Mouse (Mus musculus): ENCODE measurements around the gene Nr4a3.

Gene Nr4a3

DNA sequence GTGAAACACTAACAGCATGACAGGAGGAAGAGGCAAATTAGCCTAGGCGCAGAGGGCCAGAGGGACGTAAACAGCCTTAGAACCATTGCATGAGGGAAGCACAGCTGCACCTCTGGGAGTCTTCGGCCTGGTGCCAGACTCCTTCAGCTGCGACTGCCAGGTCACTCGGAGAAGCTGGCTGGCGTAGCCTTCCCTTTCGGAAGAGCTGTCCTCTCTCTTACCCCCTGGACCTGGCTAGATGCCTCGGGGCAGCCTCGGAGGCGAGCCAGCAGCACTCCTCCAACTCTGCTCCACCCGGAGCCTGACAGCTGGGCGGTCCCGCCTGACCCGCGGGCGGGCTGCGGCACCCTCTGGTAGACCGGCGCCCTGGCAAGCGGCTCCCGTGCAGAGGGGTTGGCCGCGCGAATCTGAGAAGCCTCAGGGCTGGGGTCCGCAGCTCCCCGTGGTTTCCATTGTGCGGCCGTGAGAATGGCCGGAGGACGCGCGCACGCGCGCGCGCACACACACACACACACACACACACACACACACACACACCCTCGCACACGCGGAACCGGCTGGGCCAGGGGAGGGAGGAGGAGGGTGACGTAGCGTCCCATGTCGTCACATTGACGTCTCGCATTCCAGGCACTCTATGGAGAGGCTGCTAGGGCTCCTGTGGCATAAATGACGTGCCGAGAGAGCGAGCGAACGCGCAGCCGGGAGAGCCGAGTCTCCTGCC is at the start of gene Nr4a3:
Gene Nr4a3, plus strand, starts transcription at position 663 of the 721 bp plus-strand sequence.
- peak; percentile 84 to 85 for DNase-seq

GRCm38 (mm10) chr4:48002969-48003368 is 42.0 kb upstream of the Nr4a3 start:
- no peak for DNase-seq

DNA sequence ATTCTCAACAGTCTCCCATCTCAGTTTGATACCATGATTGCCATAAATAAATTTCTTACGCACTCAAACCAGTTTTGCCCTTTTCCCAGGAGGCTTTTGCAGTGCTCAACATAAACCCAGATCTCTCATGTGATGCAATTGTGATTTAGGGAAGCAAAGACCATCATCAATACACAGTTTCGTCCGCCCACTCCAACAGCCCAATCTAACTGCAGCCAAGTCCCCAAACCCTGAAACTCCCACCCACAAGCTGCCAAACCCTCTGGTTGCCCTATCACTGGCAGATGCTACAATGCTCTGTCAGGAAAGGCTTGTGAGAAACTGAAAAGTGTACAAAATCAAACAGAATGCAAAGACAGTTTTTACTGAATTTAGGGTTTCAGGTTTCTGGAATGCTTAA is 41.5 kb upstream of the Nr4a3 start:
- no peak for DNase-seq

DNA sequence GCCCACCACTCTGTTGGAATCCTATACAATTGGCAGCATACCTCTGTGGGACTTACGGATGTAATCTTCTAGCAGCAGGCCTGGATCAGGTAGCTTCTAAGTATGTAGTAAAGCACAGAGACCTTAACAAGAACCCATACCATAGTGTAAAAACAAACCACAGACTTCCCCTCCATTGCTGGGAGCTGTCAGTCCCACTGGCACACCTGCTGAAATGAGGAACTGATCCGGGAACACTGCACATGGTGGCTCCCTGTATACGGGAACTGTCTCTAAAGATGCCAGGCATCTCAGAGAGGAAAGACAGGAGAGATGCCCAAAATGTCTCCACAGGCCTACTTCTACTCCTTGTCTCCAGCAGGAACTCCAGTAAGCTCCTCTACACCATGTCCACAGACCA is 38.6 kb upstream of the Nr4a3 start:
- DNase-seq: no peak

GRCm38 (mm10) chr4:48012209-48012608 is 32.7 kb upstream of the Nr4a3 start:
- DNase-seq: peak; percentile 21 to 24

DNA sequence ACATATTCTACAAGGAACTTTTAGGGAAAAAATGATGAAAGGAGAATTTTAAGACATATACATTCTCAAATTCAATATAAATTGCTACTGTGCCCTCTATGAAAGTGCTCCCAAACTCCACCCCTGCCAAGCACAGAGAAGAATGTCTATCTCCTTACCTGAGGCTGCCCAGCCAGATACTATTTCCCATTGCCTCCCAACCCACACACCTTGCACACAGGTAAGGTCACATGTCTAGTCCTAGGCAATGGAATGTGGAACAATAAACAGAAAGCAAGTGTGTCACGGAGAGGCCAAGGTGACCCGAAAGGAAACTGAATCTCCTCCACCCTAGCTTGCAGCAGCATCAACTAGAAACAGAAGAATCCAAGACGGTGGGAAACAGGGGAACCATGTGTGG is 22.0 kb upstream of the Nr4a3 start:
- no peak for DNase-seq

DNA sequence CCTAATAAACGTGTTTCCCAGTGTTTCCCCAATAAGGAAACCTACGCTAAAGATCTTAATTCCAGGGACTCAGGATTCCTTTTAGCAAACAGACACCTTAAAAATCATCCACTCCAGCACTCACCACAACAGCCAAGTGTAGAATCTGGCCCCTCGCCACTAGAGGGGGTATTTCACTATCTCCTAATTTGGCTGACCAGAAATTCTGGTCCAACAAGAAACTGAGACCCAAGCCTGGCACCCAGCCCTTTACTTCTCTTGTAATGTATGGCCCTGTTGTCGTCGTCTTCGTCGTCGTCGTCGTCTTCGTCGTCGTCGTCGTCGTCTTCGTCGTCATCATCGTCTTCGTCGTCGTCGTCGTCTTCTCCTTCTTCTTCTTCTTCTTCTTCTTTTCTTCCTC is 15.3 kb upstream of the Nr4a3 start:
- DNase-seq: peak; percentile 68 to 76

DNA sequence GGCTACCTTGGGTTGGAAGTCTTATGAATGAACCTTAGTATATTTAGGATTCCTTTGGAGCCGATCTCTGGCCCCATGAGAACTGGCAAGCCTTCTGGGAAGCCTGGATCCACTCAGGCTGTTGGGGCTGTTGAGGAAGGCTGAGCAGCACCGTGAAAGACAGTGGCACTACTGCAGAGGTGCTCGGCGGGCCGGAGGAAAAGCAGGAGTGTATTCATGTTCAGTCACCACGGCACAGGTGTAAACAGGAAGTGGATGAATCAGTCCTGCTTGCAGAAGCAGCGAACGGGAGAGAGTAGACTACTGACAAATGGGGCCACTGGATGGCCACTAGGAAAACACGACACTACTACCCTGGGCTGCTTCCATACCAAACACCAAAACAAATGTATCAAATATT is 10.7 kb upstream of the Nr4a3 start:
- no peak for DNase-seq

DNA sequence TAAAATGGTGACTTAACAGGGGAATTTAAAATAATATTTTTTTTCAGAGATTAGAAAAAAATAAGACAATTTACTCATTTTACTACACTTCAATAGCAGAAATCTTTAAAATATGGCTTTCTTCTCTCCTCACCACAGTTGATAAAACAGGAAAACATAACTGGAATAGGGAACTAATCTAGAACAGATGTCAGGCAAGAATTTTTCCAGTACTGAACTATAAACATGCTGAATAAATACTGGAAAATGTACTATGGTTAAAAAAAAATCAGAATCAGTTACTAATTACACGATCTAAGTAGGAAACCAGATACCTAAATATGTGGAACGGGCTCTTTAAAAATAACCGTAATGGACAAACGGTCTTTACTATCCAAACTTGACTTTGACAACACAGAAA is 7.3 kb upstream of the Nr4a3 start:
- no peak for DNase-seq

DNA sequence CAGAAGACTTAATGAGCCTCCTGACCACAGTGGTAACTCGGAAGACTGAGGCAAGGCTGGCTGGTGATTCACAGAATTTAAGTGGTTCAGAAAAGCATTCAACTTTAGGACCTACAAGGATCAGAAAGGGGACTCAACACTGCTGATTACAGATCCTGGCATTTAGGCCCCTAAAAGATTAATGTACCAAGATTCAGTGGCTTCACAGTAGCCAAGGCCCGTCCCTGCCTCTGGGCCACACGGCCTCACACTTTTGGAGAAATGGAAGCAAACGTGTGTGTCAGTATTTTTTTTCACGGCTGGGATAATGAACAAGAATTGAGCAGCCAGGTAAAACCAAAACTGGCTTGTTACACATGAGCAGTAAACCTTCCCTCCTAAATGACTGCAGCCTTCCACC is 6.1 kb upstream of the Nr4a3 start:
- DNase-seq: no peak

DNA sequence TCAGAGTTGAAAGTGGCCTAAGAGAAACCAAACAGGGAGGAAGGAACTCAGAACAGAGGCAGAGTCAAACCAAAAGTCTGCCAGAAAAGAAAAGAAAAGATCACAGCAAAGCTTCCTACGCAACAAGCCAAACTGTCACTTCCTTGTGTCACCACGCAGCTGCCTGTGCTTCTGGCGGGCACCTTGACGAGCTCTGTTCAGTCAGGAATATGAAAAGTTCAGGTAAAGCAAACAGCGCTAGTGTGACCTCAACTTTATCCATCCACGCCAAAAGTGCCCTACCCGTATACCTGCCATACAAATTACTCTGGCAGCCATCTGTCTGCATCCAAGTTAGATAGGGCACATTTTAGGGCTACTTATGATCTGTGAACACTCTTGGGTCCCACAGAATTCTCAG is 5.2 kb upstream of the Nr4a3 start:
- no peak for DNase-seq

GRCm38 (mm10) chr4:48042466-48042785 is 2.5 kb upstream of the Nr4a3 start:
- no peak for DNase-seq

DNA sequence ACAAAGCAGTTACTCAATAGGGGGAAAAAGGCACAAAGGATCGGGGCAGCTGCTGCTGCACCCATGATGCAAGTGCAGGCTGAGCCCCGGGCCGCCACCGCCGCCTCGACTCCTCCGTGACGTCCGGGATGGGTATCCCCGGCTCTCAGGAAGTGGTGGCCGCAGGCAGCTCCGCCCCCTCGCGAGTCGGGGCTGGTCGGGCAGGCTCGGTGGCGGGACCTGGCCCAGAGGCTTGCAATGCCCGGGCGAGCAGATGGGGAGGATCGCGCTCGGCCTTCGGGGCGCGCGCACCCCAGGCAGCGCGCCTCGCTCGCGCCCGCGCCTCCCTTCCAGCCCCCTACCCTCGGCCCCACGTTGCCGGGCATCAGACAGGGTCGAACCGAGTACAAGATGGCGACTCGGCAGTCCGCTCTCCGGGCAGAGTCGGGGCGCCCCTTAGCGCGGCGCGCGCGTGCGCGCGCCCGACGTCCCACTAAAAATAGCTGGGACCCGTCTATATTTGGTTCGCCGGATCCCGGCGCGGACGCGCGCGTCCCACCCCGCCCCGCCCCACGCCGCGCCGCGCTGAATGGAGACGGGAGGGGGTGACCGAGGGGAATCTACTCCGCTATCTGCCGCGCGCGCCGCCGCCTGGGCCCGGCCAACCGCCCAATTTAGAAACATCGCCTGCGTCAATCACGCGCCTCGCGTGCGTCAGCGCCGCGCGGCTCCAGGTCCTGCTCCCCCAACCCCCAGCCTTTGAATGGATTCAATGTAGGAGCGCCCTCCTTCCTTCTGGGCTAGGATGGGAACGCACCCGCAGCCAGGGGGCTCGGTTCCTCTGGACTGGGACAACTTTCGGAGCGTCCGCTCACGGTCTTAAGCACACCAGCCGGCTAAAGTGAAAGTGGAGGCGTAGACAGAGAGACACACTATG is 1.9 kb upstream of the Nr4a3 start:
- peak; percentile 96 for DNase-seq

DNA sequence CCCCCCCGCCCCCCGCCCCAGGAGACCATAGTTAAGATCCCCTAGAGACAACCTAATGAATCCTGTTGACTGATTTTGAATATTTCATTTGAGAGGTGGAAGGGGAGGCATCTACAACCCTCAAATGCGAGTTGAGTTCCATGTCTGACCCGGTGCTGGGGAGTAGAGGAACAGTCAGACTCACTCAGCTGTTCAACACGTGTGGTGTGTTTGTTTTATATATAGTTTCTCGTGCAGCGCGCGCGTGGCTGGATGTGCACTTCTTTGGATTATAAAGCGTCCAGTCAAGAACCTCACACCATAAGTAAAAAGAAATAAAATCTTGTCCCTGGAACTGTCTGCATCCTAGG is 837 bp upstream of the Nr4a3 start:
- peak; percentile 64 to 67 for DNase-seq

GRCm38 (mm10) chr4:48045281-48045720 is 348 bp downstream of the Nr4a3 start:
- no peak for DNase-seq

GRCm38 (mm10) chr4:48045721-48046460 is 938 bp downstream of the Nr4a3 start:
- peak; percentile 69 to 75 for DNase-seq

DNA sequence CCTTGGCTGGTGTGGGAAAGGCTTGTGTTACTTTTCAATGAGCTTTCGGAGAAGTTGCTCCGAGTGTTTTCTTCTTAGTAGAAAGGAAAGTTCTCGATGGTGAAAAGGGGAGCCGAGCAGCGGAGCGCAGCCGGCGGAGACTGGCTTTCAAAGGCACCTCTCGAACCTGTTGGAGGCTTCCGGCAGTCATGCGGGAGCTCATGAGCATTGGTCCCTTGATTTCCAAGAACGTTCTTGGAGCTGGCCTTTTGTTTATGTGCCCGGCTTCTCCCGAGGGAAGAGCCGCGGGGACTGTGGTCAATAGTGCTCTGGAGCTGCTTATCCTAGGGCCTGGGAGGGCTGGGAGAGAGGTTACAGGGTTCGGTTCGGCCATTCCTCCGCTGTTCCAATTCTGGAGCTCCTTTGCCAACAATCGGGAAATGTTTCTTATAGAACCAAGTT is 1.5 kb downstream of the Nr4a3 start:
- DNase-seq: peak; percentile 32 to 43

GRCm38 (mm10) chr4:48047136-48047765 is 2.3 kb downstream of the Nr4a3 start:
- DNase-seq: peak; percentile 53

- DNase-seq: peak; percentile 67 to 69
Measured at GRCm38 (mm10) chr4:48047766-48048371, 2.9 kb downstream of the Nr4a3 start.

DNA sequence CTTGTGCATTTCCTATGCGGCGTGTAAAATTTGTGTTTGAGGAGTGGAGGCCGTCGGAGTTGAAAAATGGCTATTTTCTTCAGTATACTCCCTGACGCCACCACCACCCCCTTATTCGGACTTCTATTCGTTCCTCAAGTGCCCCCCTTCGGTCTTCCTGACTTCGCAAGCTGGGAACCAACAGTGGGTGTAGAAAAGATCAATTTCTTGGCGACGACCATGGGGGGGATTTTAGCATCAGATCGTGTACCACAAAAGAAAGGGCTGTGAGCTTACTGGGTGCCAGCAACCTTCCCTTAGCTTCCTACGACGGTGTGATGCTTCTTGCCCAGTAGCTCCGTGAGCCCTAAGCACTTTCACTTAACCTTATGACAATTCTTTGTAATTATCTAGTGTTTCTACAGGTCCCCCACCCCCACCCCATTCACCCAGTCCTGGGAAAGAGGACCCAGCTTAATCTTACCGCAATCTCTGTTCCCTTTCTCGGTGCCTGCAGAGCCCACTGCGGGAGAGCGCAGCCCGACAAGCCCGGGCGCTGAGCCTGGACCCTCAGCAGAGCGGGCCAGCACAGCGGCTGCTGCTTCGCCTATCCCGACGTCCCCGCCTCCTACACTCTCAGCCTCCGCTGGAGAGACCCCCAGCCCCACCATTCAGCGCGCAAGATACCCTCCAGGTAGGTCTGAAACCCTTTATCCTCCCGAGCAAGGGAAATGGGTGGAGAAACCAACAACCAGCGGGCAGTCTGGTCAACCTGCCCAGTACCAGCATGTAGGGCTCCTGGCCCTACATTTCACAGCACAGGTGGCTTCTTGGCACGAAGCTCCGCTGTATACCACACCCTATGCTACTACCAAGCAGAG is 3.7 kb downstream of the Nr4a3 start:
- peak; percentile 21 to 32 for DNase-seq

GRCm38 (mm10) chr4:48050020-48050419 is 5.1 kb downstream of the Nr4a3 start:
- no peak for DNase-seq

DNA sequence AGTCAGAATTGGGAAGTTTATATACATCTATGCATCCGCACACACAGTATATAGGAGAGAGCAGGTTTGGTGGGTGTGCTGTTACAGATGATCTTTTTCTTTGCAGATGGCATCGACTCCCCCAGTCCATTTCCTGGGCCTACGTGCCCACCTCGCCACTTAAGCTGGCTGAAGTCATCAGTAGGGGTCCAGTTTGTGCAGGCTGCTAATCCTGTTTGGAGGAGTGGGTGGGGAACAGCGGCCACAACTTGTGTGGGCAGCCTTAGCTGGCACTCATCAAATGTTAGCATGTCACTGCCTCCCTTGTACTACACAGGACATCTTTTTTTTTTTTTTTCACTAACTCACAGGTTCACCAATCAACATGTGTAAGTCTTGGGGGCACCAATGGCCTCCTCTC is 5.5 kb downstream of the Nr4a3 start:
- DNase-seq: no peak
